Mouse (Mus musculus): ENCODE data around the gene Matn1.

DNA sequence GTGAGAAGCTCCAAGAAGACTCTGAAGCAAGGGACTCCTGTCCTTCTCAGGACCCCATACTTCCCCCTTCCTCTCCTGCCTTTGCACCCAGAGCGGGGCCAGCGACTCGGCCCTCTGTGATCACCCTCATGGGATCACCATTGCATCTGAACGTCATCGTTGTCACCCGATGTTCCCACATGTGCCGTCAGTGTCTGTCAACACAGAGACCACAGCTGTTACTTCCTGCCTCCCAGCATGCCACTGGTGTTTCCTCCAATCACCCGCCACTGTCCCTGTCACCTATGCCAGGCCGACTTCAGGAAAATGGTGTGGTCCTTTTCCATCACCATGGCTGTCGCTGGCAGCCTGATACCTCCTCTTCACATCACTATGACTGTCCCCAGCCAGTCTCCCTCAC, 22.2 kb upstream of the Matn1 start:
- no peak for TF ChIP-seq CTCF (IDR thresholded peaks at IDR 0.05; ENCODE audit: borderline replicate concordance, insufficient read depth, low read depth, low read length)
- no peak for TF ChIP-seq POLR2A (IDR thresholded peaks at IDR 0.05; ENCODE audit: borderline replicate concordance, insufficient read depth, low read length)
